Mouse (Mus musculus) thymus, postnatal 36 days (tissue): ENCODE results near the gene Cfap221.

Experiments used
- DNase-seq, 2 experiments: peaks; one replicate each; pipeline ENCODE4 v3.0.0; 2022; ENCODE audit warnings: mixed read lengths in 2 of 2

The Cfap221 gene

GRCm38 (mm10) chr1:119996798-119997581 lies at the start of gene Cfap221:
Gene Cfap221, minus strand, starts transcription at chr1:119997234.
- DNase-seq, result peak; percentile 21 to 39

GRCm38 (mm10) chr1:120044584-120044983 lies 47.5 kb upstream of the Cfap221 start:
- DNase-seq, result no peak

GRCm38 (mm10) chr1:120042421-120042820 lies 45.4 kb upstream of the Cfap221 start:
- DNase-seq, result no peak

GRCm38 (mm10) chr1:120038594-120038993 lies 41.6 kb upstream of the Cfap221 start:
- no peak for DNase-seq

GRCm38 (mm10) chr1:120037021-120037683 lies 40.1 kb upstream of the Cfap221 start:
- DNase-seq, result no peak

GRCm38 (mm10) chr1:120035456-120036034 lies 38.5 kb upstream of the Cfap221 start:
- DNase-seq, result no peak

GRCm38 (mm10) chr1:120034793-120035192 lies 37.8 kb upstream of the Cfap221 start:
- no peak for DNase-seq

- no peak for DNase-seq
Measured at GRCm38 (mm10) chr1:120033469-120033854, 36.4 kb upstream of the Cfap221 start.

- peak; percentile 46 for DNase-seq
Measured at GRCm38 (mm10) chr1:120032804-120033468, 35.9 kb upstream of the Cfap221 start.

- no peak for DNase-seq
Measured at GRCm38 (mm10) chr1:120030474-120030873, 33.4 kb upstream of the Cfap221 start.

- DNase-seq, result no peak
Measured at GRCm38 (mm10) chr1:120027693-120028092, 30.7 kb upstream of the Cfap221 start.

GRCm38 (mm10) chr1:120025050-120025439 lies 28.0 kb upstream of the Cfap221 start:
- no peak for DNase-seq

- DNase-seq, result no peak
Measured at GRCm38 (mm10) chr1:120024331-120025049, 27.5 kb upstream of the Cfap221 start.

GRCm38 (mm10) chr1:120021951-120022350 lies 24.9 kb upstream of the Cfap221 start:
- DNase-seq, result no peak

- no peak for DNase-seq
Measured at GRCm38 (mm10) chr1:120020322-120020897, 23.4 kb upstream of the Cfap221 start.

- no peak for DNase-seq
Measured at GRCm38 (mm10) chr1:120019428-120019827, 22.4 kb upstream of the Cfap221 start.

GRCm38 (mm10) chr1:120018900-120019299 lies 21.9 kb upstream of the Cfap221 start:
- DNase-seq, result no peak

- no peak for DNase-seq
Measured at GRCm38 (mm10) chr1:120016240-120016639, 19.2 kb upstream of the Cfap221 start.

GRCm38 (mm10) chr1:120013111-120013510 lies 16.1 kb upstream of the Cfap221 start:
- peak; percentile 32 to 50 for DNase-seq

- no peak for DNase-seq
Measured at GRCm38 (mm10) chr1:120012638-120013037, 15.6 kb upstream of the Cfap221 start.

- no peak for DNase-seq
Measured at GRCm38 (mm10) chr1:120007851-120008588, 11.0 kb upstream of the Cfap221 start.
